Mouse (Mus musculus): ENCODE measurements around the gene Olfr1135.

Gene Olfr1135

GRCm38 (mm10) chr2:87673564-87673963 lies at the start of gene Olfr1135:
Gene Olfr1135 (minus strand): TSS chr2:87673664.
- DNase-seq, result no peak

GRCm38 (mm10) chr2:87713079-87713478 lies 39.6 kb upstream of the Olfr1135 start, which contains the start of gene Olfr1137:
Gene Olfr1137 (minus strand): TSS chr2:87713179.
- no peak for DNase-seq

- no peak for DNase-seq
Measured at GRCm38 (mm10) chr2:87693847-87694246, 20.4 kb upstream of the Olfr1135 start, which contains the start of gene Olfr1136. Gene Olfr1136 (minus strand): TSS chr2:87693947.

GRCm38 (mm10) chr2:87658360-87658759 lies 15.1 kb downstream of the Olfr1135 start, which contains the start of gene Olfr1134:
Gene Olfr1134 (minus strand): TSS chr2:87658460.
- DNase-seq, result no peak

- DNase-seq, result no peak
Measured at GRCm38 (mm10) chr2:87647274-87647673, 26.2 kb downstream of the Olfr1135 start, which contains the start of gene Olfr1133. Gene Olfr1133 (minus strand): TSS chr2:87647374.

GRCm38 (mm10) chr2:87642441-87642840 lies 31.0 kb downstream of the Olfr1135 start:
- no peak for DNase-seq

- DNase-seq, result no peak
Measured at GRCm38 (mm10) chr2:87637435-87637834, 36.0 kb downstream of the Olfr1135 start, which contains the start of gene Olfr1132. Gene Olfr1132 (minus strand): TSS chr2:87637535.

GRCm38 (mm10) chr2:87626804-87627203 lies 46.7 kb downstream of the Olfr1135 start, which contains the start of gene Olfr1131:
Gene Olfr1131 (plus strand): TSS chr2:87627104.
- DNase-seq, result no peak

Measured in cerebellum, postnatal 36 days (tissue).